Mouse (Mus musculus) liver, embryonic 14.5 days (tissue): ENCODE data around the gene 2900026A02Rik. TPM values are rescaled to one million over a fixed set of nuclear protein-coding genes. Genes with fewer than 3 reads are reported as not detected.

ENCODE experiments used
- ATAC-seq: fragments of 200-750 bp; cut with Nextera tagmentation; 2 replicates; pipeline ENCODE4 v1.8.0; 2017; ENCODE audit warnings: moderate number of reproducible peaks, mild to moderate bottlenecking, moderate library complexity; ENCODE audit not compliant: insufficient read depth
- DNase-seq, 3 experiments: peaks; one replicate each; pipeline ENCODE4 v3.0.0-alpha.2; 2012 to 2013; ENCODE audit warnings: low read depth in 3 of 3, low spot score in 3 of 3
- H3K27ac ChIP-seq: fragments of 300-500 bp; sonication (generic); 2 replicates; pipeline ENCODE4 v1.5.1; 2014; ENCODE audit warnings: moderate library complexity, mild to moderate bottlenecking, control low read depth, inconsistent platforms
- H3K27me3 ChIP-seq: fragments of 300-500 bp; sonication (generic); 2 replicates; pipeline ENCODE4 v1.6.1; 2014; ENCODE audit warnings: mild to moderate bottlenecking, low read length, moderate library complexity; ENCODE audit not compliant: control insufficient read depth, insufficient read depth
- H3K36me3 ChIP-seq: fragments of 300-500 bp; sonication (generic); replicated peaks from 2 replicates; pipeline ENCODE4 v1.6.1; 2014; ENCODE audit warnings: low read depth; ENCODE audit not compliant: control insufficient read depth, insufficient read depth
- H3K4me1 ChIP-seq, 2 experiments: fragments of 200-500 bp in 1 of 2; fragments of 300-500 bp in 1 of 2; sonication (generic) in 1 of 2; replicated peaks; 2 replicates each; pipeline ENCODE4 v1.6.1; 2012 to 2014; ENCODE audit warnings: antibody characterized with exemption in 1 of 2, inconsistent platforms in 1 of 2, low read length in 1 of 2; ENCODE audit not compliant: control insufficient read depth in 2 of 2, insufficient read depth in 2 of 2
- H3K4me2 ChIP-seq: fragments of 300-500 bp; sonication (generic); 2 replicates; pipeline ENCODE4 v1.6.1; 2014; ENCODE audit warnings: low read depth, mild to moderate bottlenecking, control low read depth, moderate library complexity
- H3K4me3 ChIP-seq, 2 experiments: fragments of 200-500 bp in 1 of 2; fragments of 300-500 bp in 1 of 2; sonication (generic) in 1 of 2; 2 replicates each; pipeline ENCODE4 v1.5.1; 2012 to 2014; ENCODE audit warnings: low read depth in 2 of 2, low read length in 2 of 2, mild to moderate bottlenecking in 2 of 2, control low read depth in 1 of 2, inconsistent platforms in 1 of 2, moderate library complexity in 1 of 2; ENCODE audit not compliant: insufficient read depth in 1 of 2
- H3K9ac ChIP-seq: fragments of 300-500 bp; sonication (generic); replicated peaks from 2 replicates; pipeline ENCODE4 v1.6.1; 2014; ENCODE audit warnings: mild to moderate bottlenecking, control low read depth, moderate library complexity
- H3K9me3 ChIP-seq: fragments of 300-500 bp; sonication (generic); 2 replicates; pipeline ENCODE4 v1.6.1; 2016; ENCODE audit warnings: low read length, mixed read lengths; ENCODE audit not compliant: control insufficient read depth
- CTCF ChIP-seq: IDR thresholded peaks from 2 replicates; pipeline ENCODE4 v1.5.1; 2016; ENCODE audit warnings: antibody characterized with exemption, low read depth, control low read depth
- EP300 ChIP-seq: IDR thresholded peaks from 2 replicates; pipeline ENCODE4 v1.6.1; 2016; ENCODE audit warnings: antibody characterized with exemption, low read depth
- WGBS: fragments of 180-500 bp; shearing (Covaris S2); extraction: QIAGEN DNeasy Blood & Tissue Kit; methylation state at CpG from one replicate; pipeline ENCODE4 v1.1.7; 2014; ENCODE audit not compliant: insufficient replicate concordance; 5-methylcytosine and 5-hydroxymethylcytosine counted together
- polyA plus RNA-seq, 2 experiments: library from polyadenylated mRNA; depleted of rRNA in 1 of 2; stranded (reverse) in 1 of 2; unstranded in 1 of 2; fragments of >200 nt; fragmentation: Nextera tagmentation in 1 of 2; extraction: Ambion mirVana in 1 of 2; gene quantifications; 2 replicates each; pipeline versions ENCODE4 v1.2.1 to v1.2.3; 2012 to 2014

Gene 2900026A02Rik
- polyA plus RNA-seq, 2 experiments, result 0.63 to 1.1 TPM

GRCm38 (mm10) chr5:113217076-113217475 lies 4.0 kb downstream of the 2900026A02Rik start:
- no peak for ATAC-seq
- no peak overlapping the region for H3K4me2 ChIP-seq
- WGBS, result 62% methylated on average over 12 of the region's 12 CpGs
- TF ChIP-seq CTCF, result no peak
- no peak for TF ChIP-seq EP300
- peaks cover 5% of the 10 kb centered on the region; the same call in 1 of the 2 replicates for H3K27me3 ChIP-seq
- H3K36me3 ChIP-seq, result no peaks in the 10 kb centered on the region
- H3K9me3 ChIP-seq, result no peaks in the 10 kb centered on the region
- DNase-seq, result no peak
- H3K27ac ChIP-seq, result no peak overlapping the region
- no peak overlapping the region for H3K9ac ChIP-seq
- H3K4me3 ChIP-seq, result no peak overlapping the region
- 0 out of 4 replicates have a peak, but pooled peaks cover 0 to 3% of the 10 kb centered on the region in 2 experiments for H3K4me1 ChIP-seq

- no peak for DNase-seq
- no peaks in the 10 kb centered on the region for H3K36me3 ChIP-seq
- 0 out of 4 replicates have a peak, but pooled peaks cover 0 to 3% of the 10 kb centered on the region in 2 experiments for H3K4me1 ChIP-seq
- H3K27me3 ChIP-seq, result peaks cover 5% of the 10 kb centered on the region; the same call in 1 of the 2 replicates
- no peak for ATAC-seq
- H3K9ac ChIP-seq, result no peak overlapping the region
- no peaks in the 10 kb centered on the region for H3K9me3 ChIP-seq
- no peak for TF ChIP-seq CTCF
- TF ChIP-seq EP300, result no peak
- 61% methylated on average over 14 of the region's 14 CpGs for WGBS
- no peak overlapping the region for H3K4me3 ChIP-seq
- H3K27ac ChIP-seq, result no peak overlapping the region
- H3K4me2 ChIP-seq, result no peak overlapping the region
Observed at GRCm38 (mm10) chr5:113216328-113216960, 4.6 kb downstream of the 2900026A02Rik start.

- TF ChIP-seq CTCF (no peak), EP300 (no peak)
- no peak overlapping the region for H3K4me3 ChIP-seq
- H3K27me3 ChIP-seq, result peaks cover under 1% of the 10 kb centered on the region; the same call in 1 of the 2 replicates
- no peak overlapping the region for H3K9ac ChIP-seq
- no peaks in the 10 kb centered on the region for H3K9me3 ChIP-seq
- H3K4me2 ChIP-seq, result no peak overlapping the region
- DNase-seq (no peak), ATAC-seq (no peak)
- no peak overlapping the region for H3K27ac ChIP-seq
- 76% methylated on average over 9 of the region's 9 CpGs for WGBS
- H3K4me1 ChIP-seq, result 0 out of 4 replicates have a peak, but pooled peaks cover 0 to 3% of the 10 kb centered on the region in 2 experiments
- no peaks in the 10 kb centered on the region for H3K36me3 ChIP-seq
Observed at GRCm38 (mm10) chr5:113215610-113216011, 5.4 kb downstream of the 2900026A02Rik start.

GRCm38 (mm10) chr5:113214455-113214854 lies 6.6 kb downstream of the 2900026A02Rik start:
- no peaks in the 10 kb centered on the region for H3K9me3 ChIP-seq
- no peak for TF ChIP-seq CTCF
- no peak for TF ChIP-seq EP300
- no peaks in the 10 kb centered on the region for H3K36me3 ChIP-seq
- no peak for DNase-seq
- H3K27me3 ChIP-seq, result no peaks in the 10 kb centered on the region
- ATAC-seq, result no peak
- H3K27ac ChIP-seq, result no peak overlapping the region
- no peak overlapping the region for H3K4me2 ChIP-seq
- no peak overlapping the region for H3K4me3 ChIP-seq
- WGBS, result 57% methylated on average over 11 of the region's 11 CpGs
- peaks cover 0 to 3% of the 10 kb centered on the region in 2 experiments; a peak in 1 of 4 replicates for H3K4me1 ChIP-seq
- no peak overlapping the region for H3K9ac ChIP-seq

- no peak overlapping the region for H3K9ac ChIP-seq
- no peak overlapping the region for H3K27ac ChIP-seq
- H3K9me3 ChIP-seq, result no peaks in the 10 kb centered on the region
- no peak for TF ChIP-seq CTCF
- no peaks in the 10 kb centered on the region for H3K36me3 ChIP-seq
- H3K4me2 ChIP-seq, result no peak overlapping the region
- no peaks in the 10 kb centered on the region for H3K27me3 ChIP-seq
- H3K4me3 ChIP-seq, result no peak overlapping the region
- DNase-seq (no peak), ATAC-seq (no peak)
- peaks cover 0 to 4% of the 10 kb centered on the region in 2 experiments; a peak in 1 of 4 replicates for H3K4me1 ChIP-seq
- 55% methylated on average over 8 of the region's 8 CpGs for WGBS
Observed at GRCm38 (mm10) chr5:113214041-113214440, 7.0 kb downstream of the 2900026A02Rik start.
